Mouse (Mus musculus) granulocyte monocyte progenitor cell, adult 5-6 weeks (primary cell): ENCODE data around the gene Kif1c. TPM values are rescaled to one million over a fixed set of nuclear protein-coding genes. Genes with fewer than 3 reads are reported as not detected.
A peak's percentile ranks its signal among the peaks of the same experiment; 100 is the strongest.

ENCODE experiments used
- ATAC-seq: replicated peaks from 2 replicates; pipeline ENCODE4 v1.8.0; 2016; ENCODE audit warnings: mild to moderate bottlenecking, moderate TSS enrichment, inconsistent platforms; ENCODE audit not compliant: poor library complexity, severe bottlenecking
- total RNA-seq, 2 experiments: library from RNA; stranded (forward) in 1 of 2; stranded (reverse) in 1 of 2; fragments of 200-712, 200-1000 nt in 1 of 2; fragments of >200 nt in 1 of 2; fragmentation: Nextera tagmentation in 1 of 2; gene quantifications; 2 replicates each; pipeline ENCODE4 v1.2.3; 2014 to 2017

Gene Kif1c
- total RNA-seq, 2 experiments from 2014 or later = 5.7 to 8.3 TPM

DNA sequence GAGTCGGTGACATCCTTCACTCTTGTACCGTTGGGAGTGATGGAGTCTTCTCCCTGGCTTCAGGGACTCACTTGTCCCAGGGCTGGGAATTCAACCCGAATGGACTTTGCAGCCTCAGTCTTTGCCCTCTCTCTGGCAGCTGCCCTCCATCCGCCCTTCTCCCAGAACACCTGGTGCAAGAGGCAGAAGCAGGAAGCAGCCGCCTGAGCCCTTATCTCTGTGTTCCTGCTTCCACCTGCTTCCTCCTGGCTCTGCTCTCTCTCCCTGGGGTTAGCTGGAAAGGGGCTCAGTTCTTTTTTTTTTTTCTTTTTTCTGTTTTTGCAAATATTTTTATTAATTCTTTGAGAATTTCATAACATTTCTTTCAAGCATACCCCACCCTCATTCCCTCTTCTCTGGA is 37.4 kb downstream of the Kif1c start:
- ATAC-seq = peak; percentile 17; the same call in 1 of the 2 replicates

DNA sequence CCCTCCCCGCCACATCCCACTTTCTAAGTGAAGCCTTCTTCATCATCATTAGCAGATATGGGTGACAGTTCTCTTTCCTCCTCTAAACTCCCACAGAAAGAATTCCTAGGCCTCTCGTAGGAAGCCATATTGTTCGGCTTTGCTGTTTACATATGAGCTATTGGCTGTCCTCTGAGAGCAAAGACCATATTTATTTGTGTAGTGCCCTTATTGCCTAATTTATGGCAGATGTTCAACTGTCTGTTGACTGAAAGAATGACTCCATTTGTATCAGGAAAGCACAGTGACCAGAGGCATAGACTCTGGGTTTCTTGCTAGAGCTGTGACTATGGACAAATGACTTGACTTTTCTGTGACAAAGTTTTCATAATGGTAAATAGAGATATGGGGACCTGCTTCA is 41.3 kb downstream of the Kif1c start:
- ATAC-seq = no peak

DNA sequence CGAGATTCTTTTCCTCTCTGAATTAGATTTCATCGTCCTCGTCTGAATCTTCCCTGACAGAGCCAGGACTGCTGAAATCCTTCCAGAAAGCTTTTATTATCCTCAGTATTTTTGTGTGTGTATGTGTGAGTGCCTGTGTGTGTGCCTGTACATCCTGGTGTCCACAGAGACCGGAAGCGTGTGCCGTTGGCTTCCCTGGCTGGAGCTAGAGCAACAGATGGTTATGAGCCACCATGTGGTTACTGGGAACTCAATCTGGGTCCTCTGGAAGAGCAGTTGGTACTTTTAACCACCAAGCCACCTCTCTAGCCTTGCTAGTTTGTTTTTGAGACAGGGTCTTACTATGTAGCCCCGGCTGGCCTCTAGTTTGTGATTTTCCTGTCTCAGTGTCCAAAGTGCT is 41.8 kb downstream of the Kif1c start:
- ATAC-seq = no peak

DNA sequence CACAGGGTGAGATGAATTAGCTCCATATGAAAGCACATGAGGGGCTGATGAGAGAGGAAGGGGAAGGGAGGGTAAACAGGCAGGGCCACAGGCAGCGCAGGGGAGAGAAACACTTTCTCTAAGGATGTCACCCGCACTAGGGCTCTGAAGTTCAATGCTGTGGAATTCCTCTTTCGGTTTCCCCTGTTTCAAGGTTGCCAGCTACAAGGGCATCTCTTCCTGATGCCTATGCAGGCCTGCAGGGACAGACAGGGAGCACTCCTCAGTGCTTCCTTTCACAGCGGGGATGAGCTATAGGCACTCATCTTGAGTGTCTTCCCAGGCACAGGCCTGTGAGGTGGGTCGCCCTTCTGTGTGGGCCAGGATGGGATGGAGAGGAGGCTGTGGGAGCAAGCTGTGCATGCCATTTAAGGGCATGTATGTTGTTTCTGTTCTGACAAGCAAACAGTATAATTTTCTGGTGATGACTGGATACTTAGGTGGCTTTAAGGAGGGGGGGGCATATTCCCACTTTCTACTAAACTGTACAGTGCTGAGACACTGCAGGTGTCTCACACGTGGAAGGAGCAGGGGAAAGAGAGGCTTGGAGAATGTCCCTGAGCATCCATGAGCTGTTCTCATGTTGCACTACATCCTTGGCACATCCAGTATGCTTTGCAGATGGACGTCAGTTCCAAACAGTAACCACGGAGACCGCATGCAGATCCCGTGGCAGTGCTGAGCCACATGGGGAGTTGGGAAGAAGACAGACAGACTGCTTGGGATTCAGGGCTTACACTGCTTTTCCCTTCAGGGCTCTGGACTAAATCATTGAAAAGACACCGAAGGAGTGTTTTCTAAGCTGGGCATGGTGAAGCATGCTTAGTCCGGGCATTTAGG is 42.5 kb downstream of the Kif1c start:
- ATAC-seq = no peak

DNA sequence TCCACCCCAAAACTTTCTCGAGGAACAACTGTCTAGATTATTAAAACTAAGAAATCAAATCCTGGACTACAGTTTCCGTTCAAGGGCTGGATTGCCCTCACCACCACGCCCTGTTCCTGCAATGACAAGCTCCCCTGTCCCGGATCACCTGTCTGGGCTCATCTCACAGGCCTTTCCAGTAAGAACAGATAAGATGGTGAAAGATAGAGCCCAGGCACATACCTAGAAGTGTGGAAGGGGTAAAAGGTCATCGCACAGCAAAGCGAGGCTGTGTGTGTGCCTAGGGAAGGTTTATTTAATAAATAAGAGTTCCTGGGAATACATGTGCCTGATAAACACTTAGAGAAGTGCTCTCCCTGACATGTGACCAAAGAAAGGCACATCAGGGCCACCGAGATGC is 45.3 kb downstream of the Kif1c start:
- ATAC-seq = no peak

DNA sequence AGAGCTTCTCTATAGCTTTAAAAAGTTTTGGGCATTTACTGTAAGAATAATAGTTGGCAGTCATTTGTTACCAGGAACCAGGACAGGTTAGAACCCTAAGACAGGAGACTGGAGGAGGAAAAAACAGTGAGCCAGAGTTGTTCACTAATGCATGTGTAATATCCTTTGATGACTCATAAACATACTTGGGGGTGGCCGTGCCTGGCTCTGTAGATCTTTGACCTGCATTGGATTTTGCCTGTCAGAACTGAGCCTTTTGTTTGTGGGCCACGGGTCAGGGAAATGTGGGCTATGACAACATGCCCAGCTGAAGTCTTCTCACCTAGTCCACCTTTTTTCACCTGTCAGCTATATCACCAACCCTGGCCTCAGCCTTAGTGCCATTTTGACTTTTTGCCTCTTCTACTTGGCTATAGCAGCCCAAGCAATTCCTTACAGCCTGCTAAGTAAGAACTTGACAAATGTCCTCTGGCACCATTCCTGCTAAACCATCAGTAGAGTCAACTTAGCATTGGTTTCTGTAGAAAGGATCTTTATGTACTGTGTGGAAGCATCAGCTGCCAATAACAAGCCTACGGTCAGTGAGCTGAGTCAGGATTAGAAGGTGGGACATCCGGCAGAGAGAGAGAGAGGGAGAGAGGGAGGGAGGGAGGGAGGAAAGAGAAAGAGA is 47.7 kb downstream of the Kif1c start:
- no peak for ATAC-seq

DNA sequence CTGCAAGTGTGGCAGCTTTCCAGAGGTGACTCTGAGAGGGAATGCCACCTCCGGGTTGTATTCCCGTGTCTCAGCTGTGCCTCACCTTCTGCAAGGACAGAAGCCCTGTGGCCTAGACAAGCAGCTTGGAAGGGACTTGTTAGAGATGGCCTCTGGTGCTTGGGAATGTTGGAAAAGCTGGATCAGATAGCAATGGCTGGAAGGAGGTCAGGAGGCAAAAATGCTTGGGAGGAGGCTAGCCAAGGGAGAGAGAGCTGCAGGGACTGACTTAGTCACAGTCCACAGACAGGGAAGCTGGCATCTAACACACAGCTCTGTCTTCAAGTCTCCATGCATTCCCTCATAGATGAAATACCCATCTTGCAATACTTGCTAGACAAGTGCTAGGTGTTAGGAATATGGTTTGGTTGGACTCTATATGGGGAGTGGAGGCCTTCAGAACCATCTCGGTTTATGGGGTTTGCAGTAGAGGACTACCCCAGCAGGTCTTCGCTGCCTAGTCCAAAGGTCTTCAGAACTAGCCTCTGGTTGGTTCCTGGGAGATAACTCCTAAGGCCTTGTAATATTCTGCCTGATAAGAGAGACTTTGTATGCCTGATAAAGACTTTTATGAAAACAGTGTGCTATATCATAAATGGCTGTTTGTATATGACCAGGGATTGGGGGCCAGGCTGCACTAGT is 52.1 kb downstream of the Kif1c start:
- ATAC-seq = no peak

DNA sequence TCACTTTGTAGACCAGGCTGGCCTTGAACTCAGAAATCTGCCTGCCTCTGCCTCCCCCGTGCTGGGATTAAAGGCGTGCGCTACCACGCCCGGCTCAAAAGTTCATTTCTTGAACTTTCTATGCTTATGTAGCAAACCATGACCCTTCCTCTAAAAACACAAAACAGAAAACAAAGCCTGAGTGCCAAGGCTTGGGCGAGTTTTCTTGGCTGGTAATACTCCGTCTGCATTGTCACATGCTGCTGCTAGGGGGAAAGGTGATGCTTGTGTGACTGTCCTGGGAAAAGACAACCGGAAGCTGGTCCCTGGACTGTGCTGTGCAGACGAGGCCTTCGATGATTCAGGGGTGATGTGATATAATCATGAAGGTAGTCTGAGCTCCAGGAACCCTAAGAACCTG is 52.8 kb downstream of the Kif1c start:
- no peak for ATAC-seq

DNA sequence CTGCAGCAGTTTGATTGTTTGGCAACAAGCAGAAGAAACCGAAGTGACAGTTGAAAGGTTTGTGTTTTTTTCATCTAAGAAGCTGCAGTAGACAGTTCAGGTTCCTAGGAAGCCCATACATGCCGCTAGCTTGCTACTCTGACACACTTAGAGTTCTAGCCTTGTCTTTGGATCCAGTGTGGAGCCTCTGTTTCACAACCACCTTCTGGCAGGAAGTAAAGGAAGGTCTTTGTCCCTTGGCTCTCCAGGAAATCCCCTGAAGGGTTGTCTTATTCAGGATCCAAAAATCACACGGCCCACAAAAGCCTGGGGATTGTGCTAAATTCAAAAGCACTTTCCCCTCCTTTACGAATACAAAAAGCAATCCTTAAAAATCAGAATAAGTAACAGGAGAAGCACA is 54.1 kb downstream of the Kif1c start:
- no peak for ATAC-seq

DNA sequence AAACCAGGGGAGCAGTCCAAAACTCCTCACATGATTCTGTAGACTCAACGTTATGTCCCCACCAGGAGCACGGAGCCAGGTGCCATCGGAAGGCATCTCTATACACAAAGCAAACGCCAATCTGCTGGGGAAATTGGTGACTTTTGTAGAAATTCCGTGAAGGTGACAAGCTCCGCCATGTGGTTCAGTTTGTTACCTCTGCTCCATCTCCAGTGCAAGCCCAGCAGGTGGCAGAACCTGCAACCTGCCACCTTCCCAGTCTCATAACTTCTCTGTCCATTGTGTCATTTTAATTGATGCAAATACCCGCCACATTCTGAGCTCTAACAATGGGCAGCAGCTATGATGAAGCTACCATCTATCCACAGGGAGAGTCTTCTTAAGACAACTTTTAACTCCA is 54.6 kb downstream of the Kif1c start:
- ATAC-seq = no peak

DNA sequence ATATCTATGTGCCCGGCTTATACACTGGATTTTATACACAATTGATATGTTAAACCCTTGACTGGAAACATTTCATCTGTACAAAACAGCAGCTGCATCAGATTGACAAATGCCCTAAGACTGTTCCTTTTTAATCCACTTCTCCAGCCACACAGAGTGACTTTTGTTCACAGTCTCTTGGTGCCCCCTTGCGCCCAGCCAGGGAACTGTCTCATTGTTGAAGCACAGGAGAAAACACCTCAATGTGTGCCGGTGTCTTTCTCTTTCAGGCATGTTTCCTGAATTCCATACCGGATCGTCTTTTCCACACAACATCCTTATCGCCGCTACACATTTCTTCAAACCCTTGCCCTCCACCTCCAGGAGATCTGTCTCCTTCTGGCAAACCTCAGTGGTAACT is 55.3 kb downstream of the Kif1c start:
- peak; percentile 92 for ATAC-seq

DNA sequence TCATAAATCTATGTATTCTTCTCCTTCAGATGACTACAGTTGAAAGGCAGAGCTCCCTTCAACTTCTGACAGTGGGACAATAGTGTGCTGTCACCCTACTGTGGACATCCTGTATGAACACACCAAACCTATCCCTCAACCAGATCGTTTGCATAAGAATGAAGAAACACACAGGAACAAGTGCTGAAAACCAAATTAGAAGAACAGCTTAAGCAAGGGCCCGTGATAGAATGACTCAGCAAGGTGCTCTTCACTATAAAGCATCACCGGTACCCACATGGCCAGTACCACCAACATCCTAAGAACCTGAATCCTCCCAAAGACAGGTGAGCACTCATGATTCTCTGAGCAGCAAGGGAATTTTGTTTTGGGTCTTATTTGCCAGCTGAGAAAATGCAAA is 60.1 kb downstream of the Kif1c start:
- peak; percentile 29; the same call in 1 of the 2 replicates for ATAC-seq

DNA sequence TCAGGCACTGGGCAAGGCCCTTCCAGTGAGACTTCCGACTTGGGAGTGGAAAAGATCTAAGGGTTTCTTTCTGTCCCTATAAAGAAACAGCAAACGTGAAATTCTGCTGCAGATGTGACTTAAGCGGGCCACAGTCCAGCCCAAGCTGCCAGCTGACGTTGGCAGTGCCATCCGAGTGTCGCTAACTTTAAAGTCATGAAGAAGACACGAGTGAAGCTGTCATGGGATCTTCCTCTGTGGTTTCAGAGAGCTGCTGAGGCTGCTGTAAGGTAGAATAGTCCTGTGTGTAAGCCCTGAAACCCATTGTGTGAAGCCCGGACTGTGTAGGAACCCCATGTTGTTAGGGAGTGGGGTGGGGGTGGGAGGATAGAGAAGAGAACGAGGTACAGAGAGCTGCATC is 62.3 kb downstream of the Kif1c start:
- no peak for ATAC-seq

DNA sequence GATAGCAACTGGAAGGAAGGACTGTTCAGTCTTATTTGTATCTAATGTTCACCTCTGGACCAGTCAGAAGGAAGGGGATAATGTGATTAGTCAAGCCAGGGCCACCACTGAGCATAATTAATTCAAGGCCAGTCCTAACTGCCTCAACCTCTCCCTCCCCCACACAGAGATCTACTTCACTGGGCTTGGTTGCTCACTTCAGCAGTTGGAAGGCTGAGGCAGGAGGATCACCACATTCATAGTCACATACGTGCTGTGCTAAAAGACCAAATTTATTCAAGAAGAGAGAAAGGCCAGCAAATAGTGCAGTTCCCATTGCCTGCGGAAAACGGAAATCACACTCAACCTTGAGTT is 63.2 kb downstream of the Kif1c start:
- no peak for ATAC-seq

DNA sequence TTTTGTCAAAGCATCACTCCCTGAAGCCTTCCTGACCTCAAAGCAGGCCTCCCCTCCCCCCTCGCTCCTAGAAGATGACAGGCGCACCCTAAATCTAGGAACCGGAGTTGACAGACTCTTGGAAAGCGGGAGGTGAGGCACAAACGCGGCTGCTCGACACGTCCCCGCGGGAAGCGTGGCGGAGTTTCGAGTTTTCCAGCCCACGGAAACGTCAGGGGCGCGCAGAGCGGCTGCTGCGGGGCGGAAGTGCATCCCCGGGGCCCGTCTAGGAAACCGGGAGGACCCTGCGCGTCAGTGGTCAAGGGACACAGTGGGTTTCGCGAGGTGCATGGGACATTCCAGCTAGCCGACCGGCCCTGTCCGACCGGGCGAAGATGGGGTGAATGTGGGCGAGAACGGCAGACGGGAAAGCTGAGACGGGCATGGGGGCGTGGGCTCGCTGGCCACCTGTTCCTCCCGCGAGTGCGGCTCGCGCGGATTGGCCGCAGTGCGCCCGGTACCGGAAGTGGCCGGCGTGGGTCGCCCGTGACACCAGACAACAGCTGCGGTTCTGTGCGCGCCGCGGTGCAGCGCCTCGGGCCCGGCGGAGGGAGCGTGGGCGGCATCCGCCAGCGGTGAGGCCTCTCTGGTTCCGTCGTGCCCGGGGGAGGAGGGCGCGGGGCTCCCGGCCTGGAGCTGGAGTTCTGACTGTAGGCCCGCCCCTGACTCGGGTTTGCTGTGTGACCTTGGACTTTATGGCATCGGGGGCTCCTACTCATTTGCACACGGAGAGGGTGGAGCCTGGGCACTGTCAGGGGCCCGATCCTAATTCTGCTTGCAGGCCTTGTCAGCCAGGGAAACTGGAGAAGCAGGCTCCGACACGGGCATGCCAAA is 63.8 kb downstream of the Kif1c start, which contains the start of gene Zfp3:
TSS of gene Zfp3 (plus strand) at position 274 of the 873 bp plus-strand sequence.
- peak; percentile 91 for ATAC-seq

DNA sequence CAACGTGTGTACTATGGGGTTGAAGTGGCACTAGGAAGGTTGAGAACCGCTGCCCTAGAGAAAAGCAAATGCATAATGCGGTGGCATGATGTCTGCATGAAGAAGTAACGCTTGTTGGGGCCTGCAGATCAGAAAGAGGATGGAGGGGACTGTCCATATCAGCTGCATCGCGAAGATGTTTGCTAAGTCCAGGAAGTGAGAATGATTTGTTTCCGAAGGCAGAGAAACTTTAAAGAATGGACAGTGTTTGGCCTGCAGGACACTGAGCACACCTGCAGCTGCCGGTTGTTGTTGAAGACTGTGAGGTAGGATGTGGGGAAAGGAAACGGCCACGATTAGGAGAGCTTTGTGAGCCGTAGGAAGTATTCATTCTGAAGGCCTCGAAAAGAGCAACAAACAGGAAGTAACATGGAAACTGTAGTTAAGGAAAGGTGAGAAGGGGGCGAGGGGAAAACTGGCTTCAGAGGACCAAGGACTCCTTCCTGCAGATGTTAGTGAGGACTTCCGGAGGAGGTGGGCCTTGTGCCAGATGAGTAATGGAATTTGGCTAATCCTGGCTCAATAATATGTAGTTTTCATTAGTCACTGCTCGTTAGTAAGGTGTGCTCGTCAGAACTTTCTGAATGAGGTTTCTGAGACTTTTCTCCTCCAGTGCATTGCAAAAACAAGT is 65.6 kb downstream of the Kif1c start:
- no peak for ATAC-seq

DNA sequence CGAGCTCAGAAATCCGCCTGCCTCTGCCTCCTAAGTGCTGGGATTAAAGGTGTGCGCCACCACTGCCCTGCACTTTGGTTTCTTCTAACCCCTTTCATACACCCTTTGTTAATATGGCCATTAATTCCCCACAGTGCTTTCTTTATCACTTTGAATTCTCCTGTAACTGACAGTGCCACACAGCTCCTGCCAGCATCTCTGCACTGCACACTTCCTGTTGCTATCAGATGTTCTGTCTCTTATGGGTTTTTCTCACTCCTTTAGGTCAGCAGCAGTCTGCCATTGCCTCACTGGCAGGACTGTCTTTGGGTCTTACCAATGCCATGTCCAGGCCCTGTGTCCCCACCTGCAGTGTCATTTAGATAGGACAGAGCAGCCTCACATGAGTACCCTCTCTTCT is 70.5 kb downstream of the Kif1c start:
- no peak for ATAC-seq

DNA sequence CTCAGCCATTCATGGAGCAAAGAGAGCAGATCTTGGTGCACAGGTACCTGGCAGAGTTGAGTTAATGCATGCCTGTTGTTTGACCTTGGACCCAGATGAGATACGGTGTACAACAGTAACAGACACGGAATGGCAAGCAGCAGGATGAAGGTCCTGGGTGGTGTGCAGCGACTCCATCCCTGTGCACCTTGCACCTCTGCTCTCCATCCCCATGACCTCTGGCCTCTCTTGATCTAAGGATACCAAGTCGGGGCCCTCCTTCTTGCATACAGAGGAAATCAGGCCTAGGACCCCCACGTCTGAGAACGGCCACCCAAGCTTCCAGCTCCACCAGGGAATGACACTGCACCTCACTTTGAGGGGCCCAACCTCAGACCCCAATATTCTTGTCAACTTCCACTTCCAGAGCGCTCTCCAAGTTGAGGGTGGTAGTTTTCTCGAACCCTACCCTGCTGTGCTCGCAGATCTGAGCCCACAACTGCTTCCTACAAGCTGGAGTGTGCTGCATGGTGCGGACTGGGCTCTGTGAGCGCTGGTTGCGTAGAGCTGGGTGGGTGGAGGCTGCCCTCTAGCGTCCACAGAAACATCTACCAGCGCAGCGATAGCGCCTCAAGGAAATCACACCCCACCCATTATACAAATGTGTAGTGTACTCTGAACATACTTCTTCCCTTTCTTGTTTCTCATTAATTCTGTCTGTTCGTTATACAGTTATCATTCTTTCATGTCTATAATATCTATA is 76.7 kb downstream of the Kif1c start:
- peak; percentile 97 for ATAC-seq

DNA sequence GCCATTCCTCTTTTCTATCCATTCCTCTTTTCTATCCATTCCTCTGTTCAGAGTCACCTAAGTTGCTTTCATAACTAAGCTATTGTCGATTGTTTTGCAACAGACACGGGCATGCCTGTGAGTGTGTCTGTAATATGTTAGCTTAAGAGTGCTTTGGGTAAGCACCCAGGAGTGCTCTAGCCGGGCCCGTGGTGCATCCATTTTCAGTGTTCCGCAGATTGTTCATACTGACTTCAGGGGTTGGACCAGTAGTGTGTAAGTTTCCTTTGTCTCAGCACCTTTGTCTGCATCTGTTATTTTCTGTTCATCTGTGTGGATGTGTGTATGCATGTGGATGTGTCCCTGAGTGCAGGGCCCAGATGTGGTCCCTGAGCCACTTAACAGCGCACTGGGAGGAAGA is 77.3 kb downstream of the Kif1c start:
- no peak for ATAC-seq
